Mouse (Mus musculus) embryonic facial prominence, embryonic 14.5 days (tissue): Measurements from ENCODE around the gene Setmar. TPM values are rescaled to one million over a fixed set of nuclear protein-coding genes. Genes with fewer than 3 reads are reported as not detected.

Experiments
- ATAC-seq: fragments of 200-750 bp; cut with Nextera tagmentation; 2 replicates; pipeline ENCODE4 v1.8.0; 2017; ENCODE audit warnings: low read depth, moderate number of reproducible peaks, moderate TSS enrichment
- DNase-seq: peaks from one replicate; pipeline ENCODE4 v3.0.0-alpha.2; 2015; ENCODE audit warnings: low spot score
- H3K27ac ChIP-seq: fragments of 300-500 bp; sonication (generic); replicated peaks from 2 replicates; pipeline ENCODE4 v1.5.1; 2014; ENCODE audit warnings: low read depth, mild to moderate bottlenecking, low read length, moderate library complexity
- H3K27me3 ChIP-seq: fragments of 300-500 bp; sonication (generic); replicated peaks from 2 replicates; pipeline ENCODE4 v1.6.1; 2014; ENCODE audit warnings: low read length; ENCODE audit not compliant: control insufficient read depth, insufficient read depth
- H3K36me3 ChIP-seq: fragments of 300-500 bp; sonication (generic); 2 replicates; pipeline ENCODE4 v1.6.1; 2014; ENCODE audit warnings: low read length, mixed read lengths; ENCODE audit not compliant: control insufficient read depth, insufficient read depth
- H3K4me1 ChIP-seq: fragments of 300-500 bp; sonication (generic); 2 replicates; pipeline ENCODE4 v1.6.1; 2014; ENCODE audit warnings: antibody characterized with exemption, low read length; ENCODE audit not compliant: control insufficient read depth, insufficient read depth
- H3K4me2 ChIP-seq: fragments of 300-500 bp; sonication (generic); 2 replicates; pipeline ENCODE4 v1.6.1; 2014; ENCODE audit warnings: low read depth, mild to moderate bottlenecking, low read length, moderate library complexity, mixed read lengths
- H3K4me3 ChIP-seq: fragments of 300-500 bp; sonication (generic); 2 replicates; pipeline ENCODE4 v1.5.1; 2014; ENCODE audit warnings: low read depth, mild to moderate bottlenecking, low read length
- H3K9ac ChIP-seq: fragments of 300-500 bp; sonication (generic); 2 replicates; pipeline ENCODE4 v1.6.1; 2014; ENCODE audit warnings: low read depth, mild to moderate bottlenecking, low read length, moderate library complexity, mixed read lengths
- H3K9me3 ChIP-seq: fragments of 300-500 bp; sonication (generic); 2 replicates; pipeline ENCODE4 v1.6.1; 2016; ENCODE audit warnings: low read length; ENCODE audit not compliant: control insufficient read depth
- WGBS: fragments of 180-500 bp; shearing (Covaris S2); extraction: QIAGEN DNeasy Blood & Tissue Kit; methylation state at CpG from one replicate; pipeline ENCODE4 v1.1.7; 2014; 5-methylcytosine and 5-hydroxymethylcytosine counted together
- polyA plus RNA-seq: library from polyadenylated mRNA; unstranded; fragments of >200 nt; fragmentation: Nextera tagmentation; extraction: Ambion mirVana; gene quantifications from 2 replicates; pipeline ENCODE4 v1.2.1, GENCODE M21; 2014

Gene Setmar
- polyA plus RNA-seq, 1 experiment from 2014 or later = 6.8 TPM

GRCm38 (mm10) chr6:108098846-108099217 lies 34.0 kb downstream of the Setmar start:
- ATAC-seq (no peak), DNase-seq (no peak)
- H3K27ac ChIP-seq = no peak overlapping the region
- H3K4me1 ChIP-seq = no peaks in the 10 kb centered on the region
- WGBS = 74% methylated on average over 3 of the region's 3 CpGs
- H3K9ac ChIP-seq = no peak overlapping the region
- H3K9me3 ChIP-seq = no peaks in the 10 kb centered on the region
- no peaks in the 10 kb centered on the region for H3K27me3 ChIP-seq
- H3K4me3 ChIP-seq = no peak overlapping the region
- peak overlapping the region; percentile 38 for H3K4me2 ChIP-seq
- H3K36me3 ChIP-seq = no peaks in the 10 kb centered on the region

- Histone ChIP-seq H3K4me1 (no peaks in the 10 kb centered on the region), H3K9ac (no peak overlapping the region), H3K36me3 (no peaks in the 10 kb centered on the region), H3K4me3 (no peak overlapping the region), H3K27ac (no peak overlapping the region), H3K9me3 (no peaks in the 10 kb centered on the region), H3K4me2 (no peak overlapping the region), H3K27me3 (no peaks in the 10 kb centered on the region)
- ATAC-seq (no peak), DNase-seq (no peak)
- WGBS = 82% methylated on average over 10 of the region's 10 CpGs
These were observed 37.3 kb downstream of the Setmar start for GRCm38 (mm10) chr6:108101936-108102830.

GRCm38 (mm10) chr6:108107376-108107775 lies 42.5 kb downstream of the Setmar start:
- no peaks in the 10 kb centered on the region for H3K9me3 ChIP-seq
- H3K4me2 ChIP-seq = no peak overlapping the region
- DNase-seq = no peak
- no peaks in the 10 kb centered on the region for H3K27me3 ChIP-seq
- H3K27ac ChIP-seq = no peak overlapping the region
- H3K4me3 ChIP-seq = no peak overlapping the region
- no peaks in the 10 kb centered on the region for H3K36me3 ChIP-seq
- no peak for ATAC-seq
- H3K9ac ChIP-seq = no peak overlapping the region
- no peaks in the 10 kb centered on the region for H3K4me1 ChIP-seq

GRCm38 (mm10) chr6:108110336-108110735 lies 45.5 kb downstream of the Setmar start:
- DNase-seq = no peak
- Histone ChIP-seq H3K9me3 (no peaks in the 10 kb centered on the region), H3K9ac (no peak overlapping the region), H3K4me3 (no peak overlapping the region), H3K27me3 (no peaks in the 10 kb centered on the region), H3K4me1 (no peaks in the 10 kb centered on the region), H3K27ac (no peak overlapping the region), H3K36me3 (no peaks in the 10 kb centered on the region), H3K4me2 (no peak overlapping the region)
- WGBS = 70% methylated on average over 4 of the region's 4 CpGs
- no peak for ATAC-seq

- H3K4me1 ChIP-seq = no peaks in the 10 kb centered on the region
These were observed 46.8 kb downstream of the Setmar start for GRCm38 (mm10) chr6:108111693-108112092.

GRCm38 (mm10) chr6:108114971-108115370 lies 50.1 kb downstream of the Setmar start:
- Histone ChIP-seq H3K4me2 (no peak overlapping the region), H3K4me1 (no peaks in the 10 kb centered on the region), H3K9me3 (no peaks in the 10 kb centered on the region), H3K4me3 (no peak overlapping the region), H3K27me3 (no peaks in the 10 kb centered on the region), H3K27ac (no peak overlapping the region), H3K9ac (no peak overlapping the region), H3K36me3 (no peaks in the 10 kb centered on the region)
- DNase-seq (no peak), ATAC-seq (no peak)
- WGBS = 97% methylated on average over 1 of the region's 1 CpGs

More at GRCm38 (mm10) chr6:108111693-108112092, 46.8 kb downstream of the Setmar start:
- no peak overlapping the region for H3K9ac ChIP-seq
- no peak overlapping the region for H3K4me3 ChIP-seq
- no peaks in the 10 kb centered on the region for H3K9me3 ChIP-seq
- H3K27me3 ChIP-seq = no peaks in the 10 kb centered on the region
- H3K4me2 ChIP-seq = no peak overlapping the region
- no peak for ATAC-seq
- no peak overlapping the region for H3K27ac ChIP-seq
- no peak for DNase-seq
- H3K36me3 ChIP-seq = no peaks in the 10 kb centered on the region

- Histone ChIP-seq H3K4me3 (no peak overlapping the region), H3K27me3 (no peaks in the 10 kb centered on the region), H3K36me3 (no peaks in the 10 kb centered on the region), H3K4me2 (no peak overlapping the region), H3K27ac (no peak overlapping the region), H3K9me3 (no peaks in the 10 kb centered on the region), H3K9ac (no peak overlapping the region), H3K4me1 (no peaks in the 10 kb centered on the region)
- WGBS = 94% methylated on average over 6 of the region's 6 CpGs
- ATAC-seq (no peak), DNase-seq (no peak)
These were observed 53.0 kb downstream of the Setmar start for GRCm38 (mm10) chr6:108117881-108118280.

- Histone ChIP-seq H3K9ac (no peak overlapping the region), H3K27ac (no peak overlapping the region), H3K36me3 (no peaks in the 10 kb centered on the region), H3K4me1 (no peaks in the 10 kb centered on the region), H3K27me3 (no peaks in the 10 kb centered on the region), H3K9me3 (no peaks in the 10 kb centered on the region), H3K4me3 (no peak overlapping the region), H3K4me2 (no peak overlapping the region)
- 78% methylated on average over 1 of the region's 1 CpGs for WGBS
- DNase-seq = no peak
- ATAC-seq = no peak
These were observed 60.6 kb downstream of the Setmar start for GRCm38 (mm10) chr6:108125474-108125873.

- WGBS = 91% methylated on average over 3 of the region's 3 CpGs
- no peak overlapping the region for H3K4me2 ChIP-seq
These were observed 61.8 kb downstream of the Setmar start for GRCm38 (mm10) chr6:108126631-108127030.

More at GRCm38 (mm10) chr6:108126631-108127030, 61.8 kb downstream of the Setmar start:
- H3K36me3 ChIP-seq = no peaks in the 10 kb centered on the region
- H3K9ac ChIP-seq = no peak overlapping the region
- H3K27ac ChIP-seq = no peak overlapping the region
- H3K9me3 ChIP-seq = no peaks in the 10 kb centered on the region
- H3K4me1 ChIP-seq = no peaks in the 10 kb centered on the region
- no peak overlapping the region for H3K4me3 ChIP-seq
- no peak for DNase-seq
- no peak for ATAC-seq
- H3K27me3 ChIP-seq = no peaks in the 10 kb centered on the region
